Mouse (Mus musculus) lung, postnatal 4 days (tissue): ENCODE results near the gene Pdxp.

ENCODE experiments used
- DNase-seq, 2 experiments: peaks; one replicate each; pipeline ENCODE4 v3.0.0; 2021

Gene Pdxp

GRCm38 (mm10) chr15:78928539-78928938 lies 14.8 kb downstream of the Pdxp start:
- peak in 1 of 2 experiments; percentile 14 for DNase-seq

GRCm38 (mm10) chr15:78930192-78930706 lies 16.5 kb downstream of the Pdxp start:
- DNase-seq = no peak

- no peak for DNase-seq
Measured at GRCm38 (mm10) chr15:78930801-78931426, 17.2 kb downstream of the Pdxp start.

GRCm38 (mm10) chr15:78931577-78931976 lies 17.9 kb downstream of the Pdxp start:
- peak; percentile 64 to 78 for DNase-seq

- peak; percentile 86 to 90 for DNase-seq
Measured at GRCm38 (mm10) chr15:78934784-78935320, 21.1 kb downstream of the Pdxp start, which contains the start of gene Nol12. Gene Nol12, plus strand, starts transcription at chr15:78934933.

GRCm38 (mm10) chr15:78936403-78936802 lies 22.7 kb downstream of the Pdxp start:
- DNase-seq = no peak

- DNase-seq = no peak
Measured at GRCm38 (mm10) chr15:78937311-78937710, 23.6 kb downstream of the Pdxp start.

GRCm38 (mm10) chr15:78937963-78938362 lies 24.2 kb downstream of the Pdxp start:
- DNase-seq = no peak

GRCm38 (mm10) chr15:78940325-78940724 lies 26.6 kb downstream of the Pdxp start:
- DNase-seq = no peak

GRCm38 (mm10) chr15:78942663-78943062 lies 28.9 kb downstream of the Pdxp start:
- peak; percentile 82 to 88 for DNase-seq

GRCm38 (mm10) chr15:78946232-78946631 lies 32.5 kb downstream of the Pdxp start:
- DNase-seq = no peak

- DNase-seq = peak; percentile 88 to 94
Measured at GRCm38 (mm10) chr15:78947657-78948056, 33.9 kb downstream of the Pdxp start, which contains the start of gene Triobp. Gene Triobp, plus strand, starts transcription at chr15:78947724.

- DNase-seq = no peak
Measured at GRCm38 (mm10) chr15:78948152-78948725, 34.5 kb downstream of the Pdxp start.

- DNase-seq = no peak
Measured at GRCm38 (mm10) chr15:78948883-78949282, 35.2 kb downstream of the Pdxp start.

- no peak for DNase-seq
Measured at GRCm38 (mm10) chr15:78955663-78956062, 41.9 kb downstream of the Pdxp start.

- DNase-seq = peak in 1 of 2 experiments; percentile 20
Measured at GRCm38 (mm10) chr15:78956351-78956750, 42.6 kb downstream of the Pdxp start.

GRCm38 (mm10) chr15:78957021-78957420 lies 43.3 kb downstream of the Pdxp start:
- DNase-seq = no peak

- no peak for DNase-seq
Measured at GRCm38 (mm10) chr15:78959537-78959936, 45.8 kb downstream of the Pdxp start.

GRCm38 (mm10) chr15:78960088-78960487 lies 46.4 kb downstream of the Pdxp start:
- no peak for DNase-seq

- DNase-seq = peak; percentile 85
Measured at GRCm38 (mm10) chr15:78962885-78963284, 49.2 kb downstream of the Pdxp start.
